Mouse (Mus musculus) intestine, embryonic 15.5 days (tissue): ENCODE measurements around the gene Clcn2. TPM values are rescaled to one million over a fixed set of nuclear protein-coding genes. Genes with fewer than 3 reads are reported as not detected.

Experiments used
- ATAC-seq: fragments of 200-750 bp; cut with Nextera tagmentation; 2 replicates; pipeline ENCODE4 v1.8.0; 2017; ENCODE audit warnings: moderate TSS enrichment, moderate library complexity
- H3K27ac ChIP-seq: fragments of 300-500 bp; sonication (generic); 2 replicates; pipeline ENCODE4 v1.5.1; 2015; ENCODE audit warnings: mild to moderate bottlenecking, inconsistent platforms
- H3K27me3 ChIP-seq: fragments of 300-500 bp; sonication (generic); replicated peaks from 2 replicates; pipeline ENCODE4 v1.6.1; 2015; ENCODE audit warnings: inconsistent platforms
- H3K36me3 ChIP-seq: fragments of 300-500 bp; sonication (generic); 2 replicates; pipeline ENCODE4 v1.6.1; 2015; ENCODE audit warnings: inconsistent platforms
- H3K4me1 ChIP-seq: fragments of 300-500 bp; sonication (generic); replicated peaks from 2 replicates; pipeline ENCODE4 v1.6.1; 2015; ENCODE audit warnings: inconsistent platforms
- H3K4me2 ChIP-seq: fragments of 300-500 bp; sonication (generic); replicated peaks from 2 replicates; pipeline ENCODE4 v1.6.1; 2015; ENCODE audit warnings: mild to moderate bottlenecking, inconsistent platforms
- H3K4me3 ChIP-seq: fragments of 300-500 bp; sonication (generic); replicated peaks from 2 replicates; pipeline ENCODE4 v1.5.1; 2015; ENCODE audit warnings: inconsistent platforms
- H3K9ac ChIP-seq: fragments of 300-500 bp; sonication (generic); 2 replicates; pipeline ENCODE4 v1.6.1; 2015; ENCODE audit warnings: inconsistent platforms
- H3K9me3 ChIP-seq: fragments of 300-500 bp; sonication (generic); 2 replicates; pipeline ENCODE4 v1.6.1; 2016; ENCODE audit warnings: inconsistent platforms
- WGBS: fragments of 180-500 bp; shearing (Covaris S2); methylation state at CpG from one replicate; pipeline ENCODE4 v1.1.7; 2015; 5-methylcytosine and 5-hydroxymethylcytosine counted together
- polyA plus RNA-seq: library from polyadenylated mRNA; unstranded; fragments of >200 nt; fragmentation: Nextera tagmentation; extraction: Ambion mirVana; gene quantifications from 2 replicates; pipeline ENCODE4 v1.2.1, GENCODE M21; 2015

Clcn2 gene
- polyA plus RNA-seq, 1 experiment from 2014 or later, result 14.3 TPM

- Histone ChIP-seq H3K4me1 (peaks cover 9% of the 10 kb centered on the region), H3K27ac (no peak overlapping the region), H3K9ac (no peak overlapping the region), H3K36me3 (peaks cover 10% of the 10 kb centered on the region; the same call in 1 of the 2 replicates), H3K9me3 (no peaks in the 10 kb centered on the region), H3K4me2 (no peak overlapping the region), H3K27me3 (no peaks in the 10 kb centered on the region), H3K4me3 (no peak overlapping the region)
- 81% methylated on average over 2 of the region's 2 CpGs for WGBS
- ATAC-seq, result no peak
Observed at GRCm38 (mm10) chr16:20706407-20707055, 11.0 kb downstream of the Clcn2 start.

DNA sequence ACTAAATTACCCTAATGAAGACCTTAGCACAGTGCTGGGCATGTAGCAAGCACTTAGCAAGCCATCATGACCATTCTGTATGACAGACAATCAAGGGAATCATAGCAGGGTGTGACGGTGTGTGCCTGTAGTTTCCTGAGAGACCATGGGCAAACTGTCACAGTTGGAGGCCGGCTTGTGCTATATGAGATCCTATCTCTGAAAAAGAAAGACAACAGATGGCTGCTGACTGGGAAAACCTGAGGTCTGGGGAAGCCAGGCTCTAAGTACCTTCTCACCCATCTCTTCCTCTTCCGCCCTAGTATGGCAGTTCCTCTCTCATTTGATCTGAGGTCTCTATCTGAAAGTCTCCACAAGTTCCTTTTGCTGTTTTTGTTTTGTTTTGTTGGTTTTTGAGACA, 11.8 kb downstream of the Clcn2 start:
- no peak overlapping the region for H3K4me2 ChIP-seq
- H3K27ac ChIP-seq, result no peak overlapping the region
- ATAC-seq, result no peak
- no peaks in the 10 kb centered on the region for H3K9me3 ChIP-seq
- WGBS, result 85% methylated on average over 3 of the region's 3 CpGs
- H3K27me3 ChIP-seq, result no peaks in the 10 kb centered on the region
- no peak overlapping the region for H3K4me3 ChIP-seq
- peaks cover 10% of the 10 kb centered on the region; the same call in 1 of the 2 replicates for H3K36me3 ChIP-seq
- peaks cover 12% of the 10 kb centered on the region for H3K4me1 ChIP-seq
- no peak overlapping the region for H3K9ac ChIP-seq

- peaks cover 12% of the 10 kb centered on the region for H3K4me1 ChIP-seq
- no peaks in the 10 kb centered on the region for H3K27me3 ChIP-seq
- H3K4me3 ChIP-seq, result no peak overlapping the region
- no peak overlapping the region for H3K27ac ChIP-seq
- no peaks in the 10 kb centered on the region for H3K9me3 ChIP-seq
- no peak for ATAC-seq
- no peak overlapping the region for H3K4me2 ChIP-seq
- 87% methylated on average over 6 of the region's 6 CpGs for WGBS
- no peak overlapping the region for H3K9ac ChIP-seq
- peaks cover 4% of the 10 kb centered on the region; the same call in 1 of the 2 replicates for H3K36me3 ChIP-seq
Observed at GRCm38 (mm10) chr16:20703699-20704400, 13.7 kb downstream of the Clcn2 start.

DNA sequence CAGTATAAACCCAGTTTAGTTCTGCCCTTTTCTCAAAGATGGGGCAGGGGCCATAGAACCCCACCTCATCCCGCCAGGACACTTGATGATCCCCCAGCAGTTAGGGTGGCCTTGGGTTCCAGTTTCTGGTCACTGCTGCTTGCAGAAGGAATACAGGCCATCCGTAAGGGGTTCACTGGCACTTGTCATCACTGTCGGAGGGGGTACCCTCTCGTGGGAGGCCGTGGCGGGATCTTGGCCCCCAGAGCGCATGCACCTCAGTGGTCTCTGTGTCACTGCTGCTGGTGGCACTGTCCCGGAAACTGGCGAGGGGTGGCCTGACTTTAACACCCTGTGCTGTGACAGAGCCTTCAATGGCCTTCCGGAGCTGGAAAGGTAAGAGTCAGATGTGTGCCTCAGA, 14.5 kb downstream of the Clcn2 start:
- 93% methylated on average over 10 of the region's 10 CpGs for WGBS
- Histone ChIP-seq H3K36me3 (peaks cover 2% of the 10 kb centered on the region; the same call in 1 of the 2 replicates), H3K4me2 (no peak overlapping the region), H3K27me3 (no peaks in the 10 kb centered on the region), H3K9me3 (no peaks in the 10 kb centered on the region), H3K27ac (no peak overlapping the region), H3K4me3 (no peak overlapping the region), H3K9ac (no peak overlapping the region), H3K4me1 (peaks cover 12% of the 10 kb centered on the region)
- ATAC-seq, result no peak

DNA sequence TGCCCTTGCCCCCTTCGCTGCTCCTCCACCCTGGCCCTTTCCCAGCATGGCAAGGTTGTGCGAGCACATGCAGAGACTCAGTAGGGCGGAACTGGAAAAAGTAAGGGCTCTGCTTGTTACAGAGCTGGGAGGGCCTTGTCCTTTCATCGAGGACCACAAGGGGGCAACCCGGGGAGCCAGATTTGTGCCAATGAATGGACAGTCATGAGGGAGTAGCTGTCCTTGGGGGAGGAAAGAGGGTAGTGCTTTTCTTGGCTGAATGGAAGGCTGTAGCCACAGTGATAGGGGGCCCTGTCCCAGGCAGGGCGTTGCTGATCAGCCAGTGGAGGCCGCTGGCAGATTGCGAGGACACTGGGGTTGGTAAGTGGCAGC, 15.0 kb downstream of the Clcn2 start:
- H3K27me3 ChIP-seq, result no peaks in the 10 kb centered on the region
- H3K36me3 ChIP-seq, result peaks cover under 1% of the 10 kb centered on the region; the same call in 1 of the 2 replicates
- H3K9me3 ChIP-seq, result no peaks in the 10 kb centered on the region
- no peak overlapping the region for H3K27ac ChIP-seq
- H3K4me2 ChIP-seq, result peak overlapping the region; percentile 12; the same call in 1 of the 2 replicates
- H3K4me1 ChIP-seq, result peaks cover 12% of the 10 kb centered on the region
- H3K4me3 ChIP-seq, result no peak overlapping the region
- WGBS, result 14% methylated on average over 8 of the region's 8 CpGs
- H3K9ac ChIP-seq, result no peak overlapping the region
- ATAC-seq, result peak; percentile 79

DNA sequence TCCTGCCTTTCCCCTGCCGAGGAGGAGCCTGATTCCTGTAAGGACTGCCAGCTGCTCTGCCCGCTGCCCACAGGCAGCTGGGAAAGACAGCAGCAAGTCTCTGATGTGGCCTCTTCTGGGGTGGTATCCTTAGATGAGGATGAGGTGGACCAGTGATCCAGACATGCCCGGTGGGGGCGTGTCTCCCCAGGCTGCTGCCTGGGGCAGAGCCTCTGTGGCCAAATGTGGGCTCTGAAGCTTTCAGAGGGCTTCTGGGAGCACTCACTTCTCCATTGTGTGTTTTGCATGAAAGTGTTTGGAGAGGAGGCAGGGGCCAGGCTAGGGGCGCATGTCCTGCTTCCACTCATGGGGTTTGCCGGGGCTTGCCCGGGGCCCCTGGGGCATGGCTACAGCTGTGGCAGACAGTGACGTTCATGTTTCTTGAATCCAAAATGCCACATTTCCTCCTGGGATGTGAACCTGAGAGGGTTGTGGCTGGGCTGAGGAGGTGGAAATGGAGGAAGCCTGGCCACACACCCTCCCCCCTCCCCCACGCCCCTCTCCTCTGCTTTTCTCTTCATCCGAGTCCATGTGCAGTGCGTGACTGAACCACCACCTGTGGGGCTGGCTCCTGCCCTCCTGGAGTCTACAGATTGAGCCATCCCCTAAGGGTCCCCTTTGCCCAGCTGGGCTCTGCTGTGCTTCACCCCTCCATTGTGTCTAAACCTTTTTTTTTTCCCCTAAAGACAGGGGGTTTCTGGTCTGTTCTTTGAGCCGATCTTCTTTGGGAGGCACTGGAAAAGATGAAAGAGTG, 15.6 kb downstream of the Clcn2 start:
- Histone ChIP-seq H3K4me3 (no peak overlapping the region), H3K27ac (peak overlapping the region; percentile 36; the same call in 1 of the 2 replicates), H3K4me1 (peaks cover 12% of the 10 kb centered on the region), H3K36me3 (no peaks in the 10 kb centered on the region; the same call in 1 of the 2 replicates), H3K27me3 (no peaks in the 10 kb centered on the region), H3K9ac (peak overlapping the region; percentile 0; the same call in 1 of the 2 replicates), H3K4me2 (peak overlapping the region; percentile 12; the same call in 1 of the 2 replicates), H3K9me3 (no peaks in the 10 kb centered on the region)
- WGBS, result 41% methylated on average over 12 of the region's 12 CpGs
- ATAC-seq, result peak; percentile 32; the same call in 1 of the 2 replicates

GRCm38 (mm10) chr16:20701316-20701715, 16.2 kb downstream of the Clcn2 start:
- WGBS, result 58% methylated on average over 7 of the region's 7 CpGs
- Histone ChIP-seq H3K4me2 (no peak overlapping the region), H3K27ac (peak overlapping the region; percentile 36; the same call in 1 of the 2 replicates), H3K4me1 (peaks cover 12% of the 10 kb centered on the region), H3K36me3 (no peaks in the 10 kb centered on the region; the same call in 1 of the 2 replicates), H3K4me3 (no peak overlapping the region), H3K27me3 (no peaks in the 10 kb centered on the region), H3K9me3 (no peaks in the 10 kb centered on the region), H3K9ac (peak overlapping the region; percentile 0; the same call in 1 of the 2 replicates)
- no peak for ATAC-seq

GRCm38 (mm10) chr16:20700036-20700435, 17.5 kb downstream of the Clcn2 start:
- Histone ChIP-seq H3K9me3 (no peaks in the 10 kb centered on the region), H3K27ac (no peak overlapping the region), H3K4me2 (no peak overlapping the region), H3K4me1 (peaks cover 24% of the 10 kb centered on the region), H3K36me3 (no peaks in the 10 kb centered on the region; the same call in 1 of the 2 replicates), H3K27me3 (no peaks in the 10 kb centered on the region), H3K4me3 (no peak overlapping the region), H3K9ac (no peak overlapping the region)
- 52% methylated on average over 5 of the region's 5 CpGs for WGBS
- ATAC-seq, result no peak

- H3K9me3 ChIP-seq, result no peaks in the 10 kb centered on the region
- WGBS, result 78% methylated on average over 5 of the region's 5 CpGs
- H3K4me2 ChIP-seq, result no peak overlapping the region
- no peak overlapping the region for H3K4me3 ChIP-seq
- H3K9ac ChIP-seq, result no peak overlapping the region
- H3K4me1 ChIP-seq, result peaks cover 30% of the 10 kb centered on the region
- H3K27me3 ChIP-seq, result no peaks in the 10 kb centered on the region
- ATAC-seq, result no peak
- H3K27ac ChIP-seq, result no peak overlapping the region
- H3K36me3 ChIP-seq, result no peaks in the 10 kb centered on the region; the same call in 1 of the 2 replicates
Observed at GRCm38 (mm10) chr16:20699266-20699665, 18.3 kb downstream of the Clcn2 start.

- 5% methylated on average over 46 of the region's 46 CpGs for WGBS
- peak overlapping the region; percentile 67 for H3K4me2 ChIP-seq
- peaks cover 5% of the 10 kb centered on the region for H3K36me3 ChIP-seq
- ATAC-seq, result peak; percentile 64
- H3K9ac ChIP-seq, result peak overlapping the region; percentile 35
- peak overlapping the region; percentile 31 for H3K4me3 ChIP-seq
- no peaks in the 10 kb centered on the region for H3K27me3 ChIP-seq
- no peaks in the 10 kb centered on the region for H3K9me3 ChIP-seq
- H3K27ac ChIP-seq, result no peak overlapping the region
- peaks cover 28% of the 10 kb centered on the region for H3K4me1 ChIP-seq
Observed at GRCm38 (mm10) chr16:20695622-20696323, 21.8 kb downstream of the Clcn2 start.

DNA sequence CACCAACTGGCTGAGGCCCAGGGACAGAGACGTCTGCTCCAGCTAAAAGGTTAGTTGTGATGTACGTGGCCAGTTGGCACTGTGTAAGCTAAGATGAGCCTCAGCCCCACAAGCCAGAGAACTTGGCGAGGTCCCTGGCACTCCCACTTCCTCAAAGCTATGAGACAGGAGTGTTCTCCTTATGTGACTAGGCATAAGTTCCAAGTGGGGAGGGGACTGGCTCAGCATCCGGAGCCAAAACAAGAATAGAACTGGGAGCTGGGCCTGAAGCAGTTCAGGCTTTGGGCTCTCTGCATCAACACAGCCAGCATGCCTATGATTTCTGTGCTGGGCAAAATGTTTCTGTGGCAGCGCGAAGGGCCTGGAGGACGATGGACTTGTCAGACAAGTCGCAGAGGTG, 22.8 kb downstream of the Clcn2 start:
- no peak overlapping the region for H3K27ac ChIP-seq
- H3K36me3 ChIP-seq, result peaks cover 8% of the 10 kb centered on the region
- H3K9me3 ChIP-seq, result no peaks in the 10 kb centered on the region
- H3K9ac ChIP-seq, result no peak overlapping the region
- peaks cover 28% of the 10 kb centered on the region for H3K4me1 ChIP-seq
- H3K4me2 ChIP-seq, result peak overlapping the region; percentile 67
- WGBS, result 77% methylated on average over 8 of the region's 8 CpGs
- ATAC-seq, result no peak
- H3K27me3 ChIP-seq, result no peaks in the 10 kb centered on the region
- no peak overlapping the region for H3K4me3 ChIP-seq
